Mouse (Mus musculus) hindbrain, embryonic 13.5 days (tissue): ENCODE measurements at regions not wholly inside any gene's neighbourhood (a gene's known extent, or its start where the extent isn't known, plus 50 kb on each side); places are given as distances from the start of the nearest gene placed in this dataset.

Experiments
- ATAC-seq: fragments of 200-750 bp; cut with Nextera tagmentation; 2 replicates; pipeline ENCODE4 v1.8.0; 2017; ENCODE audit warnings: moderate TSS enrichment; ENCODE audit not compliant: low FRiP score
- H3K27ac ChIP-seq: fragments of 300-500 bp; sonication (generic); 2 replicates; pipeline ENCODE4 v1.5.1; 2015; ENCODE audit warnings: inconsistent platforms, mild to moderate bottlenecking, moderate library complexity
- H3K27me3 ChIP-seq: fragments of 300-500 bp; sonication (generic); 2 replicates; pipeline ENCODE4 v1.6.1; 2015; ENCODE audit warnings: mild to moderate bottlenecking, inconsistent platforms
- H3K36me3 ChIP-seq: fragments of 300-500 bp; sonication (generic); 2 replicates; pipeline ENCODE4 v1.6.1; 2015; ENCODE audit warnings: mild to moderate bottlenecking, inconsistent platforms
- H3K4me1 ChIP-seq: fragments of 300-500 bp; sonication (generic); replicated peaks from 2 replicates; pipeline ENCODE4 v1.6.1; 2015; ENCODE audit warnings: inconsistent platforms
- H3K4me2 ChIP-seq: fragments of 300-500 bp; sonication (generic); 2 replicates; pipeline ENCODE4 v1.6.1; 2015; ENCODE audit warnings: inconsistent platforms, mild to moderate bottlenecking, moderate library complexity
- H3K4me3 ChIP-seq: fragments of 300-500 bp; sonication (generic); 2 replicates; pipeline ENCODE4 v1.5.1; 2015; ENCODE audit warnings: mild to moderate bottlenecking, inconsistent platforms
- H3K9ac ChIP-seq: fragments of 300-500 bp; sonication (generic); 2 replicates; pipeline ENCODE4 v1.6.1; 2015; ENCODE audit warnings: mild to moderate bottlenecking, inconsistent platforms
- H3K9me3 ChIP-seq: fragments of 300-500 bp; sonication (generic); 2 replicates; pipeline ENCODE4 v1.6.1; 2016; ENCODE audit warnings: inconsistent platforms
- WGBS: fragments of 180-500 bp; shearing (Covaris S2); methylation state at CpG from one replicate; pipeline ENCODE4 v1.1.7; 2015; 5-methylcytosine and 5-hydroxymethylcytosine counted together

DNA sequence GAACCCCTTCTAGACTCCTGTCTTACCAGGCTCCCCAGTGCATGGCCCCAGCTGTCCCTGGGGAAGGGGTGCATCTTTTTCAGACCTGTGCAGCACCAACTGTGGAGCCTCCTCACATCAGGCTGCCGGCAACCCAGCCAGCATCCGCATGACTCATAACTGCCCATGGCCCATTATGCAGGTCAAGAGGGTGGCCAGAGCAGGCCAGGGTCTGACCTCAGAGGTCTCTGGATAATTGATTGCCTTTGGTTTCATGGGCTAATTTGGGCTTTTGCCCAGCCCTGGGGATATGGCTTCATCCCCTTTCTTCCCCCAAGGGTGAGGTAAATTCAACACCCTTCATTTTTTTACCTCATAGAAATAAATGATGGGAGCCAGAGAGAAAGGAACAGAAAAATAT is 117.2 kb upstream of the Cadm1 start:
- WGBS, result 44% methylated on average over 2 of the region's 2 CpGs
- H3K27me3 ChIP-seq, result peaks cover 35% of the 10 kb centered on the region
- no peaks in the 10 kb centered on the region for H3K9me3 ChIP-seq
- H3K36me3 ChIP-seq, result no peaks in the 10 kb centered on the region
- no peak for ATAC-seq
- H3K4me1 ChIP-seq, result peaks cover 10% of the 10 kb centered on the region
- H3K4me3 ChIP-seq, result no peak overlapping the region
- H3K9ac ChIP-seq, result no peak overlapping the region
- no peak overlapping the region for H3K4me2 ChIP-seq
- no peak overlapping the region for H3K27ac ChIP-seq

- no peak overlapping the region for H3K4me2 ChIP-seq
- H3K36me3 ChIP-seq, result no peaks in the 10 kb centered on the region
- no peak overlapping the region for H3K4me3 ChIP-seq
- WGBS, result 83% methylated on average over 8 of the region's 8 CpGs
- peaks cover 4% of the 10 kb centered on the region for H3K4me1 ChIP-seq
- peaks cover 24% of the 10 kb centered on the region for H3K27me3 ChIP-seq
- H3K27ac ChIP-seq, result no peak overlapping the region
- no peaks in the 10 kb centered on the region for H3K9me3 ChIP-seq
- H3K9ac ChIP-seq, result no peak overlapping the region
- no peak for ATAC-seq
Observed at GRCm38 (mm10) chr9:47414350-47414988, 115.5 kb upstream of the Cadm1 start.

DNA sequence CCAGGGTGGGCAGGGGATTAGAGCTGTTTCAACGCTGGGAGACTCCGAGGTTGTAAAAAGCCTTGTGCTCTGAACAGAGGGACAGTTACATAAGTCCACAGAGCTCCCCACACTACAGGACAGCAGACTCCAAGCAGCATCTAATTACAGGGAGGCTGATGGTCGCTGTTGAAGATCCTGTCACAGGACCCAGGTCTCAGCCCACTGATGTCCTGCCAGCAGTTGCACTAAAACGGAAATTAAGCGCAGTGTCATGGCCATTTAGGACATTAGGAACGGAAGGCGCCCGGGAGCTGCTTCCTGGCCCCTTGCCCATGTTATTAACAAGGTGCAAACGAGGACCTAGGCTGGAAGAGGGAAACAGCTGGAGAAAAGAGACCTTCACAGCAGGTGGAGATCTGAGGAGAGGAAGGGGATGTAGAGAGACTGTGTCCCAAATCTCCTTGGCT is 107.8 kb upstream of the Cadm1 start:
- H3K4me2 ChIP-seq, result no peak overlapping the region
- H3K9me3 ChIP-seq, result no peaks in the 10 kb centered on the region
- WGBS, result 39% methylated on average over 9 of the region's 9 CpGs
- peaks cover 24% of the 10 kb centered on the region for H3K4me1 ChIP-seq
- H3K27ac ChIP-seq, result peak overlapping the region; percentile 8; the same call in 1 of the 2 replicates
- ATAC-seq, result no peak
- no peak overlapping the region for H3K9ac ChIP-seq
- H3K27me3 ChIP-seq, result 0 out of 2 replicates have a peak, but pooled peaks cover 5% of the 10 kb centered on the region
- H3K4me3 ChIP-seq, result no peak overlapping the region
- H3K36me3 ChIP-seq, result no peaks in the 10 kb centered on the region

DNA sequence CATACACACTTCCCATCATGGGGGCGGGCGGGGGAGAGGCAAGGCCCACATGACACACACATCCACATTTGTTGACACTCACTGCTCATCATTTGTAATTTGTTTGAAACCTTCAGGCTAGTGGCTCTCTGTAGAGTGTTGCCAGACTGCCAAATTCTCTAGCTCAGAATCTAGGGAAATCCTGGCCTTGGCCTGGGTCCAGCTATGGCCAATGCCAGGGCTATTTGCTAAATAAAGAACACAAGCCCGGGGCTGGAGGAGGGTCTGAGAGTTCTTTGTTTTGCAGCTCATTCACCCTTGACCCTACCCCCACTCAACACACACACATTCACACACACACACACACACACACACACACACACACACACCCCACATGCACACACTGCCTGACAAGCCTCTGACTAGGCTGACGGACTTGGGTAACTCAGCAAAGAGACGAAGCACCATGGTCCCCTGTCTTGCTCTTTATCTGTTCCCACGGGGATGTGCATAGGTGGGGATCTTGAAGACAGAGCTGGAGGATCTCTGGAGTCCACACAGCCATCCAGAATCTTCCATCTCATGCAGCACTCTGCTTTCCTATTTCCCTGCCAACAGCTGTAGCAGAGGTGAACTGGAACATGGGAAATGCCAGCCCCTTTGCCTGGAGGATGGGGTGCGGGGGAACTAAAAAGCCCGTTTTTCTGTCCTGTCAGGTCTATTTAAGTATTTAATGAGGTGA is 107.1 kb upstream of the Cadm1 start:
- Histone ChIP-seq H3K36me3 (no peaks in the 10 kb centered on the region), H3K27me3 (0 out of 2 replicates have a peak, but pooled peaks cover 5% of the 10 kb centered on the region), H3K4me2 (no peak overlapping the region), H3K4me3 (no peak overlapping the region), H3K4me1 (peaks cover 24% of the 10 kb centered on the region), H3K9ac (no peak overlapping the region), H3K27ac (peak overlapping the region; percentile 6; the same call in 1 of the 2 replicates), H3K9me3 (no peaks in the 10 kb centered on the region)
- peak; percentile 59; the same call in 1 of the 2 replicates for ATAC-seq
- WGBS, result 58% methylated on average over 8 of the region's 8 CpGs

DNA sequence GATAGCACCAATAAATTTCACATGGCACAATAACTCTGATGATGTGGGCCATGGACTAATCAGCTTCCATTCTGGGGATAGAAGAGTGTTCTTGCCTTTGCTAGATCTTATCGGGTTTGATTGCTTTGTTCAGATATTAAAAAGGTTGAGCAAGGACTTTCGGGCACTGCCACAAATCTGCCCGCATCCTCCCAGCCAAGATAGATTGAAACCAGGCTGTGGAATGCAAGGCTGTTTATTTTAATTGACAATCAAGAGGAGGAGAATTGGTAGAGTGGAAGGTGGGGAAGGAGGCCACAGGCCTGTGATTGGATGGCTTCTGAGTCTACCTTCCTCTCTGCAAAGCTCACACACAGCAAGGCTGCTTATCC is 106.5 kb upstream of the Cadm1 start:
- H3K27ac ChIP-seq, result no peak overlapping the region
- H3K4me2 ChIP-seq, result no peak overlapping the region
- 78% methylated on average over 3 of the region's 3 CpGs for WGBS
- no peaks in the 10 kb centered on the region for H3K9me3 ChIP-seq
- H3K36me3 ChIP-seq, result no peaks in the 10 kb centered on the region
- no peak for ATAC-seq
- H3K27me3 ChIP-seq, result 0 out of 2 replicates have a peak, but pooled peaks cover 5% of the 10 kb centered on the region
- no peak overlapping the region for H3K9ac ChIP-seq
- peaks cover 24% of the 10 kb centered on the region for H3K4me1 ChIP-seq
- no peak overlapping the region for H3K4me3 ChIP-seq

- ATAC-seq, result no peak
- Histone ChIP-seq H3K27me3 (0 out of 2 replicates have a peak, but pooled peaks cover 5% of the 10 kb centered on the region), H3K9me3 (no peaks in the 10 kb centered on the region), H3K4me2 (no peak overlapping the region), H3K4me3 (no peak overlapping the region), H3K27ac (no peak overlapping the region), H3K9ac (no peak overlapping the region), H3K4me1 (peaks cover 24% of the 10 kb centered on the region), H3K36me3 (no peaks in the 10 kb centered on the region)
- WGBS, result 84% methylated on average over 3 of the region's 3 CpGs
Observed at GRCm38 (mm10) chr9:47424191-47424590, 105.8 kb upstream of the Cadm1 start.

GRCm38 (mm10) chr9:47426712-47427111 is 103.3 kb upstream of the Cadm1 start:
- H3K36me3 ChIP-seq, result no peaks in the 10 kb centered on the region
- peaks cover 21% of the 10 kb centered on the region for H3K4me1 ChIP-seq
- H3K4me3 ChIP-seq, result no peak overlapping the region
- H3K4me2 ChIP-seq, result no peak overlapping the region
- H3K9ac ChIP-seq, result no peak overlapping the region
- WGBS, result 94% methylated on average over 5 of the region's 5 CpGs
- no peak for ATAC-seq
- no peak overlapping the region for H3K27ac ChIP-seq
- no peaks in the 10 kb centered on the region for H3K9me3 ChIP-seq
- no peaks in the 10 kb centered on the region for H3K27me3 ChIP-seq

GRCm38 (mm10) chr9:47428710-47429341 is 101.1 kb upstream of the Cadm1 start:
- Histone ChIP-seq H3K4me2 (no peak overlapping the region), H3K27me3 (no peaks in the 10 kb centered on the region), H3K4me3 (no peak overlapping the region), H3K36me3 (no peaks in the 10 kb centered on the region), H3K27ac (no peak overlapping the region), H3K4me1 (peaks cover 1% of the 10 kb centered on the region), H3K9me3 (no peaks in the 10 kb centered on the region), H3K9ac (no peak overlapping the region)
- WGBS, result 81% methylated on average over 8 of the region's 8 CpGs
- no peak for ATAC-seq

GRCm38 (mm10) chr9:47429691-47430090 is 100.3 kb upstream of the Cadm1 start:
- WGBS, result no CpG with 5 or more reads among the region's 1 CpGs
- Histone ChIP-seq H3K27me3 (no peaks in the 10 kb centered on the region), H3K36me3 (no peaks in the 10 kb centered on the region), H3K4me2 (no peak overlapping the region), H3K4me1 (no peaks in the 10 kb centered on the region), H3K9ac (no peak overlapping the region), H3K9me3 (no peaks in the 10 kb centered on the region), H3K4me3 (no peak overlapping the region), H3K27ac (no peak overlapping the region)
- no peak for ATAC-seq

GRCm38 (mm10) chr9:47432715-47433114 is 97.3 kb upstream of the Cadm1 start:
- no peaks in the 10 kb centered on the region for H3K9me3 ChIP-seq
- no peaks in the 10 kb centered on the region for H3K36me3 ChIP-seq
- no peak overlapping the region for H3K9ac ChIP-seq
- 0 out of 2 replicates have a peak, but pooled peaks cover 8% of the 10 kb centered on the region for H3K4me1 ChIP-seq
- ATAC-seq, result no peak
- WGBS, result 68% methylated on average over 4 of the region's 4 CpGs
- H3K4me2 ChIP-seq, result no peak overlapping the region
- H3K4me3 ChIP-seq, result no peak overlapping the region
- no peak overlapping the region for H3K27ac ChIP-seq
- no peaks in the 10 kb centered on the region for H3K27me3 ChIP-seq

DNA sequence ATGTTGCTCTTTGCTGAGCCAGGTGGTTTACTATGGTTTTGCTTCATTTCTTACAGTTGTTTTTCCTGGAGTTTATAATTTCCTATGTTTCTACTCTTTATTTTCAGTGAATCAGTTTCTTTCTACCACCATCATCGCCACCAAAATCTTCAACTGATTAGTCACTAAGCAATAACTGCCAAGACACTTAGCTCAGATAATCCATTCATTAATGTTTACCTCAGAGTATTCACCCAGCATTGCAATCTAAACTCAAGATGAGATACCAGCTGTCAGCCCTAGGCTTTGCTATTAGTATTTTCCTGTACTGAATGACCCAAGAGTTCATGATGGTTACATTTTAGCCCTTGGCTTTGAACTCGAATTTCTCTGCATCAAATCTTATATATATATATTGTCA is 96.8 kb upstream of the Cadm1 start:
- Histone ChIP-seq H3K27me3 (no peaks in the 10 kb centered on the region), H3K27ac (no peak overlapping the region), H3K4me2 (no peak overlapping the region), H3K4me3 (no peak overlapping the region), H3K9me3 (no peaks in the 10 kb centered on the region), H3K36me3 (no peaks in the 10 kb centered on the region), H3K4me1 (0 out of 2 replicates have a peak, but pooled peaks cover 8% of the 10 kb centered on the region), H3K9ac (no peak overlapping the region)
- ATAC-seq, result no peak
- WGBS, result 78% methylated on average over 2 of the region's 2 CpGs

GRCm38 (mm10) chr9:47434091-47434490 is 95.9 kb upstream of the Cadm1 start:
- Histone ChIP-seq H3K9me3 (no peaks in the 10 kb centered on the region), H3K27me3 (no peaks in the 10 kb centered on the region), H3K27ac (no peak overlapping the region), H3K4me2 (no peak overlapping the region), H3K4me3 (no peak overlapping the region), H3K36me3 (no peaks in the 10 kb centered on the region), H3K4me1 (0 out of 2 replicates have a peak, but pooled peaks cover 8% of the 10 kb centered on the region), H3K9ac (no peak overlapping the region)
- ATAC-seq, result no peak
- 95% methylated on average over 2 of the region's 2 CpGs for WGBS
